Mouse (Mus musculus) urinary bladder, adult 2 months (tissue): ENCODE data around the gene Ceacam16. TPM values are rescaled to one million over a fixed set of nuclear protein-coding genes. Genes with fewer than 3 reads are reported as not detected.

Experiments
- DNase-seq: peaks from one replicate; pipeline ENCODE4 v3.0.0; 2022; ENCODE audit warnings: low spot score
- polyA plus RNA-seq: library from polyadenylated mRNA; depleted of rRNA; stranded (reverse); fragments of >200 nt; gene quantifications from 2 replicates; pipeline ENCODE4 v1.2.3, GENCODE M21; 2012; rRNA removed

The Ceacam16 gene
- 0.12 TPM in 1 of 2 replicates, not detected in the other for polyA plus RNA-seq

- no peak for DNase-seq
Observed at GRCm38 (mm10) chr7:19861199-19861598, at the start of gene Ceacam16. Gene Ceacam16 (minus strand): TSS chr7:19861299.

- peak; percentile 71 for DNase-seq
Observed at GRCm38 (mm10) chr7:19910421-19911291, 49.6 kb upstream of the Ceacam16 start.

GRCm38 (mm10) chr7:19889881-19890280 is 28.8 kb upstream of the Ceacam16 start:
- DNase-seq, result no peak

- no peak for DNase-seq
Observed at GRCm38 (mm10) chr7:19887849-19888248, 26.8 kb upstream of the Ceacam16 start, which contains the start of gene Ceacam19. Gene Ceacam19 (minus strand): TSS chr7:19887965.

- DNase-seq, result no peak
Observed at GRCm38 (mm10) chr7:19880754-19881153, 19.7 kb upstream of the Ceacam16 start.

- no peak for DNase-seq
Observed at GRCm38 (mm10) chr7:19876781-19877425, 15.8 kb upstream of the Ceacam16 start.

GRCm38 (mm10) chr7:19875948-19876682 is 15.0 kb upstream of the Ceacam16 start:
- DNase-seq, result no peak

- no peak for DNase-seq
Observed at GRCm38 (mm10) chr7:19871943-19872601, 11.0 kb upstream of the Ceacam16 start.

GRCm38 (mm10) chr7:19871137-19871621 is 10.1 kb upstream of the Ceacam16 start:
- DNase-seq, result no peak

- DNase-seq, result no peak
Observed at GRCm38 (mm10) chr7:19867751-19868399, 6.8 kb upstream of the Ceacam16 start.

GRCm38 (mm10) chr7:19866490-19866889 is 5.4 kb upstream of the Ceacam16 start:
- no peak for DNase-seq

- DNase-seq, result no peak
Observed at GRCm38 (mm10) chr7:19865246-19866036, 4.3 kb upstream of the Ceacam16 start.

GRCm38 (mm10) chr7:19864241-19864640 is 3.1 kb upstream of the Ceacam16 start:
- no peak for DNase-seq

- no peak for DNase-seq
Observed at GRCm38 (mm10) chr7:19859740-19860139, 1.4 kb downstream of the Ceacam16 start.

GRCm38 (mm10) chr7:19856283-19856682 is 4.8 kb downstream of the Ceacam16 start:
- no peak for DNase-seq

GRCm38 (mm10) chr7:19855663-19856062 is 5.4 kb downstream of the Ceacam16 start:
- DNase-seq, result no peak

GRCm38 (mm10) chr7:19853526-19853925 is 7.6 kb downstream of the Ceacam16 start:
- DNase-seq, result no peak

GRCm38 (mm10) chr7:19851858-19852570 is 9.1 kb downstream of the Ceacam16 start, which contains the start of gene Gm19345:
Gene Gm19345 (plus strand): TSS chr7:19852003.
- DNase-seq, result no peak

- DNase-seq, result no peak
Observed at GRCm38 (mm10) chr7:19844521-19845171, 16.5 kb downstream of the Ceacam16 start.
